Mouse (Mus musculus) mature B cell (primary cell): ENCODE results near the gene Tmem116.
"Not testable (repeated sequence)": the region's sequence is repeated elsewhere in the genome, so short reads cannot be mapped to it uniquely, and the experiment has no call there.

Experiments used
- in situ Hi-C: fragments of 300-500 bp; cut with MboI; formaldehyde crosslinking; loops from 2 replicates; pipeline ENCODE4 v1.14.3; 2019

The Tmem116 gene

DNA sequence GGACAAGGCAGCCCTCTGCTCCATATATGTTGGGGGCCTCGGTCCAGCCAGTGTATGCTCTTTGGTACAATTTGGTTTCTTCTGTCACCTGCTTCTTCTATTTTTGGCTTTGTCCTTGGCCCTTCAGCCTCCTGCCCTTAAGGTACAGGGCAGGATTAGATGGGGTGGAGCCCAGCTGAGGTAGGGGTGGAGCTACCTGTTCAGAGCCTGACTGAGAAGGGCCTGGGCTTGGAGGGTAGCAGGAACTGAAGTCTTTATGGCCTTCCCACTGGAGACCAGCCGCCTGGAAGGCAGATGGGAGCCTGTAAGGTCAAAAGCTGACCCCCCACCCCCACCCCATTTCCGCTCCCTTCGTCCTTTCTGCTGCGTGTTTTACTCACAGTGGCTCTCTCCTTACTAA lies 11.3 kb downstream of the Tmem116 start:
- in situ Hi-C loops = no loop called here

DNA sequence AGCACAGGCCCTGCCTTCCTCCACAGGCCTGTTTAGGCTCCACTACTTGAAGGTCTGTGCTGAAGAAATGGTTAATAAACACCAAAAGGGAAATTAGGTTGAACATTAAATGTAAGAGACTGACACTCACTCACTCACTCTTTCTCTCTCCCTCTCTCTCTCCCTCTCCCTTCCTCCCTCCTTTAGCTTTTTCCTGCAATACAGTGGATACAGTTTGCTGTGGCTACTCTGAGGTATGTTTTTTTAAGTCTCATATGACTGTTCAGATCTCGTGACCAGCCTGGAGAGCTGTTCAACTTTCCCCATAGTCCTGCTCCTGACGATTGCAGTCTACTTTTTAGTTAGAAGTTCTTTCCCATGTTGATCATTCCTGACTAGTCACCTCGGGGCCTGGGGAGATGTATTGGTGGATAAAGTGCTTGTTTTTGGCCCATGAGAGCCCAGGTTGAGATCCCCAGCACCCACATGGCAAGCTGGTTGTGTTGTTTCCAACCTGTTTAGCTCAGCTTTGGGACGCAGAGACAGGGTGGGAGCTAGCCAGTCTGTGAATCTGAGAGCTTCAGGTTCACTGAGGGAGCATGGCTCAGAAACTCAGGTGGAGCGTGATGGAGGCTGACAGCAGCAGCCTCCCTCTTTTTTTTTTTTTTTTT lies 12.0 kb downstream of the Tmem116 start:
- in situ Hi-C loops = no loop called here

DNA sequence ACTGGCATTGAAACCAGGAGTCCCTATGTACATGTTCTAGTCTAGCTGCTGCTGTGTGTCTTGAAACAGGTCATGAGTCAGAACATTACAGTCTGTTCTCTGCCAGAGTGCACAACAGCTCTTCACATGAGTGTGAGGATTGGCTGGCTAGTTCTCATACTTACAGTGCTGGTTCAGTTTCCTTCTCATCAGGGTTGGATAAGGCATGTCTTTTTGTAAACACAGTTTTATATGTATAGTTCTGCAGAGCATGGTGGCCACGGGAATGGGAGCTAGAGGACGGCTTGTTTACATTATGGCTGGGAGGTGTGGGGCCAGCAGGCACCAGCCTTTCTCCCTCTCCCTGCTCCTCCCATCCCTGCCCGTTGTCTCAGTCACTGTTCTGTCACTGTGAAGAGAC lies 17.9 kb downstream of the Tmem116 start:
- in situ Hi-C loops = no loop called here

DNA sequence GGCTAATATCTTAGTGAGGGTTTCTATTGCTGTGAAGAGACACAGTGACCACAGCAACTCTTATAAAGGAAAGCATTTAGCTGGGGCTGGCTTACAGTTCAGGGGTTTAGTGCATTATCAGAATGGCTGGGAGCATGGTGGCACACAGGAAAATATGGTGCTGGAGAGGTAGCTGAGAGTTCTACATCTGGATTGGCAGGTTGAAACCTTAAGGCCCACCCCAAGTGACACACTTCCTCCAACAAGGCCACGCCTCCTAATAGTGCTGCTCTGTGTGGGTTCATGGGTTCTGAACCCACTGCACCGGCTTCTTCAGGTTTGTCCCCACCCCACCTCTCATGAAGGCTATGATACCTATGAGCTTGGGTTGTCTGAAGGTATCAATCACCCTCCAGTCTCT lies 20.7 kb downstream of the Tmem116 start:
- in situ Hi-C loops = no loop called here

DNA sequence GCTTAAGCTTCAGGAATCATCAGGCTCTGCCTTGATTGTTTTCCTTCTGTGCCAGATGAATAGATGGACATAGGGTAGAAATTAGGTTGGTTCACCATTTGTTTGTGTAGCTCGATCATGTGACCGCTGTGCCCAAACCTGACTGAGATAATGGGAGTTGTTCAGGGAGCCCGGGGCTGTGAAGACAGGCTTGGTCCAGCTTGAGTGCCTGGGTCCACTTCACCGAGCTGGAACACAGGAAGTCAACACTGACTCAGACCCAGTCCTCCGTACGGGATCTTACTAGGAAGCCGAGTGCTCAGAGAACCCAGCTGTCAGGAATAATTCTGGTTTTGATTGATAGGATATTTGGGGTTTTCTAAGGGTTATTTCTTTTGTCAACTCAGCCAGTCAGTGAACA lies 22.9 kb downstream of the Tmem116 start:
- in situ Hi-C loops = loop anchor here (5.0 kb wide), 1 partner anchor 32 kb away; no protein-coding TSS in a partner anchor

DNA sequence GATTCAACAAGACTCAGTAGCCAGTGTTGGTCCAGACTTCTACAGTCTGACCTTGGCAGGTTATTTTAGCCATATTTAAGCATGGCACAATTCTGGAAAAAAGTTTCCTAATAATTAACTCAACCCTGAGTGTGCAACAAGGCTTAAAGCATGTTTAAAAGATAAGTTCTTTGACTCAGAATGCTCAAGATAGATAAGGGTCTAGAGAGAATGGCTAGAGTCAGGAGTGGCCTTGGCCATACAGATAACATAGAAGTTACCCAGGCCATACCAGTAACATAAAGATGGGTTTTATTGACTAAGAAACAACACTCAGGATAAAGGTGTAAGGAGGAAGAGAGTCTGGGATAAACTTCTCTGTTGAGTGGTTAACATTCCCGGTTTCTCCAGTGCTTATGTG lies 24.3 kb downstream of the Tmem116 start:
- in situ Hi-C loops = loop anchor here (5.0 kb wide), 1 partner anchor 34 kb away; no protein-coding TSS in a partner anchor

DNA sequence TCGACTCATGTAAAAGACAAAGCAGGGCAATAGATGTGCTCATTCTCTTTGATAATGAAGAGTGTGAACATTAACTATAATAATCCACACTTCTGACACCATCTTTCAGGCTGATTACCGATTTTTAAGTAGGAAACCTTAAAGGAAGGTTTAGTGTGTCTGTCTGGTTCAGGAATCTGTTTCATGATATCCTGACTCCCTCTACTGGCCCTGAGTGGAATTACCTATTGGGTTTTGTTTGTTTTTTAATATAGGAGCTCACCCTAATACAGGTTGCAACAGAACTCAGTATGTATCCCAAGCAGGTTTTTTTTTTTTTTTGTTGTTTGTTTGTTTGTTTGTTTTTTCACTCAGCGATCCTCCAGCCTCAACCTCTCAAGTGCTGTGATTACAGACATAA lies 26.0 kb downstream of the Tmem116 start:
- in situ Hi-C loops = loop anchor here (5.0 kb wide), 1 partner anchor 35 kb away; no protein-coding TSS in a partner anchor

DNA sequence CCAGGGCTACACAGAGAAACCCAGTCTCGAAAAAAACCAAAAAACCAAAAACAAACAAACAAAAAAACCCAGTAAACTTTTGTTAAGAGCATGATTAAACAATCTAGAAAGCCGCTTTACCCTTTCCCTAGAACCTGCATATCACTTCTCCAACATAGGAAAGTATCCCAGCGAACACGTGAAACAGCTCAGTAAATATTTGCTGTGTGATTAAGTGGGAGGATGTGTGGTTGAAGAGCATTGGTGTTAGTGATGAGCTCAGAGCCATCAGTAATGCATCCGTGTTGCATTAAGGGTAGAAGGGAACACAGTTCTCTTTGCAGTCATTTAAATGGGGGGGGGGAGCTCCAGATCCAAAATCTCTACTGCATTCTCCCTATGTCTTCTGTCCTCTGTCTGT lies 33.1 kb downstream of the Tmem116 start:
- in situ Hi-C loops = no loop called here

DNA sequence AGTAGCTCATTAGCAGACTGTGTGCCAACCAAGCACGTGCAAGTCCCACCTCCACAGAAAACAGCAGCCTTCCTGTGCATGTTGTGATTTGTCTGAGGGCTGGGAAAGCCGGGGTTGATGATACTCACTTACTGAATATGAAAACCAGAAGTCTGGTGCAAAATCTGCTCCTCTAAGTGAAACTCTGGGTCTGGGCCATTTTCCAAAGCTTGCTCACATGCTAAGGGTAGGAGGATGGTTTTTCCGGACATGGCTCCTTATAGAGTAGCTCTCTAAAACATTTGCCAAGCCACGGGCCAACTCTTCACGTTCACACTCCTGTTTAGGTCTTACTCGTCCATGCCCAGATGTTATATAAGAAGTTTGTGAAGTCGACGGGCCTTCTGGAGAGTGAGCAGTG lies 41.6 kb downstream of the Tmem116 start:
- in situ Hi-C loops = no loop called here

DNA sequence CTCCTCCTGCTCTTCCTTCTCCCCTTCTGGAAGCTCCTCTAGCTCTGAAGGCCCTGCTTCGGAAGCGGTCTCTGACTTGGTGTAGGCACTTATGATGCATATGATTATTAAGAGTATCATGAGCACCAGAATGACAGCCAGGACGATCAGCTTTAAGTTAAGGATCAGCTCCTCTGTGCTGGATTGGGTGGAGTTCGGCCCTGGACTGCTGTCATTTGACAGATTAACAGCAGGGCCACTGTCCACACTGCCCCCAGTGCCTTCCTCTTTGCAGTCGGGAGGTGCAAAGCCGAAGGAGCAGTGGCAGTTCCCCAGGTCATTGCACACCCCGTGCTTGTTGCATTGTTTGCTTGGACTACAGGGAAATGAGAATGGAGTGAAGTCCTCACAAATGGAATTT lies 49.0 kb downstream of the Tmem116 start:
- in situ Hi-C loops = no loop called here

DNA sequence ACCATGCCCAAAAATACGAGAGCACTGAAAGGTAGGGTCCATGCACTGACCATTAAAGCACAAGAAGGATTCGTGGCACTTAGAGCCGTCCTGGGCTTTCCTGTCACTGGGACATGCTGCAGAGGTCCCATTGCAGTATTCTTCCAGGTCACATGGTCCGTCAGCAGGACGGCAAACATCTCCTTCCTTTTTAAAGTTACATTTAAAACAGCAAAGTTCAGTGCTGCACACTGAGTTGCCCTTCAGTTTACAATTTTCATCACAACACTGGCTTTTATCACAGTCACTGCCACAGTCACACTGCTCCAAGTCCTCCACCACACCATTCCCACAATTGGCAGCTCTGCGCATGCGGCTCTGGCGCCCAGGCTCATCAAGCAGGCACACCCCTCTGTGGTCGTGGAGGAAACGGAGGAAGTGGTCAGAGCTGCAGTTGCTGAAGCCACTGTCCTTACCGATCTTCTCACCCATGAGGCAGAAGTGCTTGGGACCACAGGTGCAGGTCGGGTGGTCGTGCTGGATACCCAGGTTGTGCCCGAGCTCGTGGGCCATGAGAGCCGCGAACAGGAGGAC lies 49.8 kb downstream of the Tmem116 start:
- in situ Hi-C loops = not testable (repeated sequence)

DNA sequence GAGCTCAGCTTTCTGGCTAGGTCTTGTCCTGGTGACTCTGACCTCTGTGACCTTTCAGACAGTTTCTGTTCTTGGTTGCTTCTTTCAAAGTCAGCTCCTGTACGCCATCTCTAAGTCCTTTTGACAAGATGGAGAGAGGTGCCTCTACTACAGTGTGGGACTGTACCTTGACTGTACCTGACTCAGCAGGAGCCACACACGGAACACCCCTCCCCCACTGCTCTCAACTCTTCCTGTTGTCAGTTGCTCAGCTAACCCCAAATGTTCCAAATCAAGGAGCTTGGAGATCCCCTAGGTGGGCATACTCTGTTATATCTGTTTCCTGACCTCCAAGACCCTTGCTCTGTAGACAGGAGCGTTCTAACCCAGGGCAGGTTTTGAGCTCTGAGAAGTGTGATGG lies 51.5 kb downstream of the Tmem116 start, which contains the start of gene Adam1b:
Gene Adam1b, minus strand, starts transcription at position 205 of the 400 bp plus-strand sequence.
- in situ Hi-C loops = no loop called here

DNA sequence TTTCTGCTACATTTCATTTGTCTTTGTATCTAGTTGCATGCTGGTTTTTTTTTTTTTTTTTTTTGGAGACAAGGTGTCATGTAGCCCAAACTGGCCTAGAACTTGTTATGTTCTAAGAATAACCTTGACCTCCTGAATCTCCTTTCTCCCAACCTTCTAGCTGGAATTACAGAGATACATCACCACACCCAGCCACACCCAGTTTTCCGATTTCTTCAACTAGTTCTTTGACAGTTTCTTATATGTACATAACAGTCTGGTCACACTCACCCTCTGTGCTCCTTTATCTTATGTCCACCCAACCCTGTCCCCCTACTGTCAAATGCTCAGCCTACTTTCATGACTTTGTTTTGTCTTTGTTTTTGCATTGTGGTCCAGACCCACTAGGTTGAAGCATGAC lies 55.2 kb downstream of the Tmem116 start:
- in situ Hi-C loops = no loop called here

DNA sequence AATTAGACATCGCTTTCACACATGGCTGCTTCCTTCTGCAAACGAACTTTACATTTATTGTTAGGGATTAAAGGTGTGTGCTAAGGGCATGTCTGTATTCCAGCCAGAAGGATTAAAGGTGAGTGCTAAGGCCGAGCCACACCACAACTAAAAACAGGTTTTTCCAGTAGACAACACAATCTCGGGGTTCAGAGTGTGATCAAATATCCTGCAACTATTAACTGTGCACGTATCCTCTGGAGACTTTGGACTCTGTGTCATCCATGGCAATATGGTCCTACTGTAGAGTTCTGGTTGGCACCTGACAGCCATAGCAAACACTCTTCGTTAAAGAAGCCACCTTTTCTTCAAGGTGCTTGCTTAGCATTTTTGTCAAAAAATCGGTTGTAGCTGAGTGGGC lies 58.3 kb downstream of the Tmem116 start:
- in situ Hi-C loops = no loop called here

DNA sequence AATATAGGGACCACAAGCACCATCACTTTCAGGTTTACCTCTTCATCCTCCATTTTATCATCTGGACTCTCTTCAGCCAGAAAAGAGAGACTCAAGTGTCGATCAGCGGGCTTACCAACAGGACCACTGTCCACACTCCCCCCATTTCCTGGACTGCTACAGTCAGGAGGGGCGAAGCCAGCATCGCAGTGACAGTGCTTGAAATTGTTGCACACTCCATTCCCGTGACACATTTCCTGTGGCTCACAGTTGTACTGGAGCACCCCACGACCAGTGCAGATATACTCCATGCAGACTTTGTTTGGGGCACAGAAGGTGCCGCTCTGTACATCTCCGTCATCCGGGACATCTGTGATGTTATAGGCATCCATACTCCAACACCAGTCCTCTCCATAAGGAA lies 67.3 kb downstream of the Tmem116 start:
- in situ Hi-C loops = no loop called here

DNA sequence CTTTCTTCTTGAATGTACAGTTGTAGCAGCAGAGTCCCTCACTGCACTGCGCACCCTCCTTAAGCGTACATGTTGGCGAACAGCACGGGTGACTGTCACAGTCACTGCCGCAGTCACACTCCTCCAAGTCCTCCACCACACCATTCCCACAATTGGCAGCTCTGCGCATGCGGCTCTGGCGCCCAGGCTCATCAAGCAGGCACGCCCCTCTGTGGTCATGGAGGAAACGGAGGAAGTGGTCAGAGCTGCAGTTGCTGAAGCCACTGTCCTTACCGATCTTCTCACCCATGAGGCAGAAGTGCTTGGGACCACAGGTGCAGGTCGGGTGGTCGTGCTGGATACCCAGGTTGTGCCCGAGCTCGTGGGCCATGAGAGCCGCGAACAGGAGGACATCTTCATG lies 68.1 kb downstream of the Tmem116 start:
- in situ Hi-C loops = not testable (repeated sequence)

DNA sequence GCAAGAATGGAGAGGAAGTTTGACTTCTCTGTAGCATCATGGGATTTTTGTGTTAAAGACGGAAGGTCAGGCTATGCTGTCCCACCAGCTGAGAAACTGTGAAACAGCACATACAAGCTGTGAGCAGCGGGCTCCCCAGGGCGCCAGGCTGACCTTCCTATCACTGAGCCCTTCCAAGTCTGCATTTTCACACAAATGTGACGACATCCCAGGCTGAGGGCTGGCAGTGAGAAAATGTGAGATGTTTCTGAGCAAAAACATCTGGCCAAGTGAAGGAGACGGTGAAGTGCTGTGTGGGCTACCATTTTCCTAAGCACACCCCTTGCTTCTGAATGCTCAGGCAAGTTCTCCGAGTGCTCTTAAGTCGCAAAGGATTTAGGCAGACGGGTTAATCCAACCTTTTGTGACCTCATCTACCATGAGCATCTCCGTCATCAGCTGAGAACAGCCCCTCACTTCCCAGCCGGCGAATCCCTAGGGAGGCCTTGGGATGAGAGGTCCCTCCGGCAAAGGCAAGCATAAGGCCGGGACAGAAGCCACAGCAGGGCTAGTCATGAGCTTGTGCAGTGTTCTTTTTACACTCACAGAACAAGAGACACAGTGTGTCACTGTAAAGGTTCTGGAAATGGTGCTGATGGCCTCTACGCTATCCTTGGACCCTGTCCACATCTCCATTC lies 74.2 kb downstream of the Tmem116 start:
- in situ Hi-C loops = no loop called here

DNA sequence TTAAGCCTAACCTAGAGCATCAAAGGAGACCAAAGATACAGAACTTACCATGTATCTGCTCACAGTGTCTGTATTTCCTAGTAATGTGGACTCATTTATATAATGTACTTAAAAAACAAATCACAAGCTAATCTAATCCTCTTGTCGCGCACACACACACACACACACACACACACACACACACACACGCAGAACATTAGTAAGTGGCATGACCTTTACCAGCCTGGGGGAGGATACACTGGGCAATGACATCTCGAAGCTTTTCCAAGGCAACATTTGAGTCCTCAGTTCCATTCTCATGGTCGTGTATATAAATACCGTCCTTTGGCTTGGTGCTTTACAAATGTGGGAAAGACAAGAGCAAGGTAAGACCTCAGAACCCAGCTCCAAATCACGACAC lies 74.8 kb downstream of the Tmem116 start:
- in situ Hi-C loops = no loop called here

DNA sequence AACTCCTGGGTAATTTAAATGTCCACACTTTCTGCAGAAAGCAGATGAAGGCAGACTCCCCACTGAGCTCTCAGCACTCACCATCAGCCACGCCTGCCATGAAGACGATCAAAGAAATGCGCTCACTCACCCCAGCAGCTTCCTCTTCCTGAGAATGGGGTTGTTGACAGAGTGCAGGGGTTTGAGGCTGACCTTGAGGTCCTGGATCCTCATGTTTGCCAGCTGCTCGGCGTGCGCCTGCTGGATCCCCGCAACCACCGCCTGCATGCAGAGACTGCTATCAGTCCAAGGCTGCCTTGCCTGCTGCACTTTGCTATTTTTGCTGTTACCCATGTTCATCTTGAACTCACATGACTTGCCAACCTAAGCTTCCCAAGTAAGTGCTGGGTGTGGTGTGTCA lies 75.3 kb downstream of the Tmem116 start:
- in situ Hi-C loops = no loop called here

DNA sequence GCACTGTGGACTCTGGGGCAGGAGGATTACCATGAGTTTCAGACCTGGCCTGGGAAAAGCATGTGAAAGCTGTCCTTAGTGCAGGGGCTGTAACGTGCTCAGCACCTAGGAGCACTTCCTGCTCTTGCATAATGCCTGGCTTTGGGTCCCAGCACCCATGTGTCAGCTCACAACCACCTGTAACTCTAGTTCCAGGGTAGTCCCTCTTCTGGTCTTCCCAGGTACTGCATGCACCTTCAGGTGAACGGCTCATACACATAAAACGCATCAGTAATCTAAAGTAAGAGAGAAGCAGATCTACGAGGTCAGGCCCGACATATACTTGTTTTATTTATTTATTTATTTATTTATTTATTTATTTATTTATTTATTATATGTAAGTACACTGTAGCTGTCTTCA lies 82.8 kb downstream of the Tmem116 start:
- in situ Hi-C loops = no loop called here

DNA sequence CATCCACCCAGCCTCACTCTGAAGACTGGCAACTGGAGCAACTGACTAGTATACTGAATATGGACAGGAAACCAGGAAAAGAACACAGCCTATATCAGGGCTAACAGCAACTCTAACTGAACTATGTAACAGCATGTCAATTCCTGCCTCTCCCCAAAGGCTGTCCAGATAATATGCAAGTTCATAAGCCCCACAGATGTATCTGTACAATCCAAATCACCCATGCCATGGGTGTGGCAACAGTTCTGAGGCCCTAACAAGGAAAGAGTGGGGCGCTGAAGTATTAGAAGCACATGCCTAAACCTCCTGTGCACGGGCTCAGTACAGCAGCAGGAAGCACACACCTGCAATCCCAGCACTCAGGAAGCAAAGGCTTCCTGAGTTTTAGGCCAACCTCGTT lies 83.4 kb downstream of the Tmem116 start:
- in situ Hi-C loops = no loop called here

DNA sequence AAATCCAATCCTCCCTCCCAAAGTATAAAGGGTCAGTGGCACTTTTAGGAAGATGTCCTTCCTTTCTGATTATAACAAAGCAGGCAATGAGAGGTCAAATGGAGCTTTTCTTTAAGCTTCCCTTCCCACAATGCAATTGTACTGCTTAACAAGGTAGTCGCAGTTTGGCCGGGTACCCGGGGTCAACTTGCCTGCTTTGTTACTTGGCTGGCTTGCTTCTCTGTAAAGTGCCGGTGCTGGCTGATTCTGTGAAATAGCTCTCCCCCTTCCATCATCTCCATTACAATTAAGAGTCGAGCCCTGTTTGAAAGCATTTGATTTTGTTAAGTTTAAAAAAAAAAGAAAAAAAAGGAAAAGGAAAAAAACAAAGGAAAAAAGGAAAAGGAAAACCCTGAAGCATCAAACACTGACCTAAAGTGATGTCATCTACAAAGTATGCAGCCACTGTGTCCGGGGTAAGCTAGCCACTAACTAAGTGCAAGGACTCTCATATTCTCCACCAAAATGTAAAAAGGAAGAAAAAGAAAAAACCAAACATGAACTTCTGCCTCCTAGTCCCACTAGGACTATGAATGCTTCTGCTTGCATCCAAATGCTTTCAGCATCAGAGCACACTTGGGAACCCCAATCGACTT lies 85.3 kb downstream of the Tmem116 start:
- in situ Hi-C loops = no loop called here

DNA sequence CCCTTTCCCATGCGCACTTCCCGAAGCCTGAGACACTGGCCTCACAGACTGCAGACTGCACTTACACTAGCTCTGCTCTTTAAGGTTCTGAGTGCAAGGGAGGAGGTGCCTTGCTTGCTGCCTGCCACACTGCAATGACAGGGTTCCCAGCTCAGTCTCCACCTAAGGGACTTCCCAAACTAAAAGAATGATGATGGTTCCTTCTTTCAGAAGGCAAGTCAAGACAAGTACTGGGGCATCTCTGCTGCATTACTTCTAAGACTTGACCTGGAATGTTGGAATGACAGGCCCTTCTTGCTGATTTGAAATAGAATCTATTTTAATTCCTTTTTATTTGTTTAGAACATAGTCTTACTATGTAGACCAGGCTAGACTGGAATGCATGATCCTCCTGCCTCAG lies 85.9 kb downstream of the Tmem116 start:
- in situ Hi-C loops = no loop called here
